Mouse (Mus musculus): ENCODE results near the gene Cmtr2.

Cmtr2 gene

GRCm38 (mm10) chr8:110253986-110254385 is 38.5 kb downstream of the Cmtr2 start:
- no peak for DNase-seq (ENCODE audit: low read depth, low spot score)

- DNase-seq (ENCODE audit: low read depth, low spot score) = no peak
Measured at GRCm38 (mm10) chr8:110265796-110266305, 50.4 kb downstream of the Cmtr2 start.

- DNase-seq (ENCODE audit: low read depth, low spot score) = peak; percentile 62
Measured at GRCm38 (mm10) chr8:110266741-110267140, 51.3 kb downstream of the Cmtr2 start, which contains the start of gene Hydin. Gene Hydin, plus strand, starts transcription at chr8:110266977.

GRCm38 (mm10) chr8:110267268-110267667 is 51.8 kb downstream of the Cmtr2 start:
- DNase-seq (ENCODE audit: low read depth, low spot score) = no peak

- no peak for DNase-seq (ENCODE audit: low read depth, low spot score)
Measured at GRCm38 (mm10) chr8:110270659-110271058, 55.2 kb downstream of the Cmtr2 start.

GRCm38 (mm10) chr8:110273394-110273793 is 57.9 kb downstream of the Cmtr2 start:
- DNase-seq (ENCODE audit: low read depth, low spot score) = no peak

Data from telencephalon, adult 2 months (tissue).